28 mouse cellular contexts compared by ENCODE assay signal in genomic region chr5:114046604-114047003, GRCm38 (mm10). TPM values are rescaled to one million over a fixed set of nuclear protein-coding genes. Genes with fewer than 3 reads are reported as not detected.
DNase-seq lines count a peak whose midpoint lies in the region; ATAC-seq and TF ChIP-seq lines count a peak whose summit lies in the region.
"Had no signal": no experiment of that assay in that cellular context is flagged by ENCODE, and none has a peak within 500 bp of the region (broad histone marks: within the 10 kb centered on the region; RNA-seq: fewer than 3 reads in every experiment).

No protein-coding gene starts in this region.

- no peak overlapping the region for H3K27ac ChIP-seq in left cerebral cortex, adult 2 months
- no peak overlapping the region for H3K27ac ChIP-seq in midbrain, postnatal 0 days (ENCODE audit: low read depth, low read length)
- no peak overlapping the region for H3K27ac ChIP-seq in midbrain, embryonic 11.5 days (ENCODE audit: low read depth, low read length)
- H3K27ac ChIP-seq: forebrain, embryonic 12.5 days; heart, embryonic 15.5 days; limb, embryonic 12.5 days; neural tube, embryonic 15.5 days had no signal

- no peak overlapping the region for H3K9ac ChIP-seq in midbrain, postnatal 0 days (replicated peaks; ENCODE audit: low read length, poor library complexity, severe bottlenecking)
- H3K9ac ChIP-seq in midbrain, embryonic 11.5 days (ENCODE audit: low read length) = no peak overlapping the region
- H3K9ac ChIP-seq: forebrain, embryonic 12.5 days; heart, embryonic 15.5 days; limb, embryonic 12.5 days; neural tube, embryonic 15.5 days had no signal

- intact Hi-C loops in left cerebral cortex, postnatal 4 days (cut with DNase I) = loop anchor here (10.0 kb wide), 2 partner anchors 92 to 192 kb away; no protein-coding TSS in a partner anchor
- intact Hi-C loops in left cerebral cortex, adult 2 months (cut with DNase I) = loop anchor here (5.0 kb wide), 2 partner anchors 89 to 261 kb away; no protein-coding TSS in a partner anchor

- H3K27me3 ChIP-seq in midbrain, postnatal 0 days (ENCODE audit: insufficient read depth, low read length) = no peaks in the 10 kb centered on the region
- H3K27me3 ChIP-seq in midbrain, embryonic 11.5 days (ENCODE audit: control insufficient read depth, insufficient read depth, low read length) = no peaks in the 10 kb centered on the region
- H3K27me3 ChIP-seq: neural tube, embryonic 15.5 days had no signal

- WGBS in midbrain, postnatal 0 days = 54% methylated on average over 3 of the region's 3 CpGs
- WGBS in midbrain, embryonic 11.5 days = 47% methylated on average over 3 of the region's 3 CpGs

- no peak; the same call in 1 of the 2 replicates for TF ChIP-seq CTCF in left cerebral cortex, adult 2 months (IDR thresholded peaks at IDR 0.05)
- TF ChIP-seq CTCF in midbrain, postnatal 0 days (IDR thresholded peaks at IDR 0.05) = peak; percentile 52

- peaks cover 33% of the 10 kb centered on the region for H3K36me3 ChIP-seq in midbrain, postnatal 0 days (ENCODE audit: insufficient read depth, low read length)
- no peaks in the 10 kb centered on the region for H3K36me3 ChIP-seq in midbrain, embryonic 11.5 days (ENCODE audit: control insufficient read depth, insufficient read depth, low read length)
- H3K36me3 ChIP-seq: heart, embryonic 15.5 days; limb, embryonic 12.5 days had no signal

- no peaks in the 10 kb centered on the region for H3K9me3 ChIP-seq in midbrain, postnatal 0 days (ENCODE audit: low read length)
- no peaks in the 10 kb centered on the region for H3K9me3 ChIP-seq in midbrain, embryonic 11.5 days (ENCODE audit: control insufficient read depth, low read length)
- H3K9me3 ChIP-seq: forebrain, embryonic 12.5 days; heart, embryonic 15.5 days; limb, embryonic 12.5 days; neural tube, embryonic 15.5 days had no signal

- ATAC-seq in midbrain, postnatal 0 days (ENCODE audit: low FRiP score) = no peak
- ATAC-seq in midbrain, embryonic 11.5 days (ENCODE audit: low FRiP score) = no peak
- no peak for ATAC-seq in monocyte, adult 5-6 weeks (replicated peaks; ENCODE audit: insufficient number of reproducible peaks, low FRiP score, low TSS enrichment, poor library complexity, severe bottlenecking)
- no peak for ATAC-seq in megakaryocyte, adult 5-6 weeks (ENCODE audit: poor library complexity, severe bottlenecking)

- H3K4me1 ChIP-seq in midbrain, postnatal 0 days (ENCODE audit: insufficient read depth, low read length) = no peaks in the 10 kb centered on the region
- peaks cover 1% of the 10 kb centered on the region; the same call in 1 of the 2 replicates for H3K4me1 ChIP-seq in midbrain, embryonic 11.5 days (ENCODE audit: control insufficient read depth, insufficient read depth, low read length)
- H3K4me1 ChIP-seq: heart, embryonic 15.5 days had no signal

- DNase-seq in cerebellum, postnatal 14 days = peak; percentile 44 to 59
- DNase-seq in cerebellum, adult 8-10 months = no peak
- DNase-seq in left cerebral cortex, postnatal 4 days = peak; percentile 22
- no peak for DNase-seq in left cerebral cortex, adult 2 months (ENCODE audit: extremely low spot score in 1 of 2, low spot score in 2 of 2)
- no peak for DNase-seq in midbrain, postnatal 0 days (ENCODE audit: low spot score)
- DNase-seq in midbrain, embryonic 11.5 days (ENCODE audit: low spot score, missing footprints) = no peak
- DNase-seq: adrenal gland, postnatal 25 days; cerebellum, adult 11-12 months; heart, adult 11 months; kidney, adult 9 months; kidney, postnatal 4 days; layer of hippocampus, adult 9-11 months; lung, adult 18-20 months; midbrain, embryonic 14.5 days; spleen, adult 18-20 months had no signal

- H3K4me3 ChIP-seq in left cerebral cortex, adult 2 months = no peak overlapping the region
- H3K4me3 ChIP-seq in midbrain, postnatal 0 days (ENCODE audit: low read depth, low read length) = no peak overlapping the region
- no peak overlapping the region for H3K4me3 ChIP-seq in midbrain, embryonic 11.5 days (ENCODE audit: low read depth, low read length)
- H3K4me3 ChIP-seq: forebrain, embryonic 12.5 days; heart, embryonic 15.5 days; limb, embryonic 12.5 days; neural tube, embryonic 15.5 days had no signal

- no peak overlapping the region for H3K4me2 ChIP-seq in midbrain, postnatal 0 days (ENCODE audit: low read depth, low read length, poor library complexity, severe bottlenecking)
- no peak overlapping the region for H3K4me2 ChIP-seq in midbrain, embryonic 11.5 days
- H3K4me2 ChIP-seq: forebrain, embryonic 12.5 days; heart, embryonic 15.5 days; limb, embryonic 12.5 days; neural tube, embryonic 15.5 days had no signal

RNA-seq across cellular contexts. Expression of gene Usp30, which starts 18.7 kb away (rescaled TPM):
- 10 to 100 TPM; 31.6 to 34.8 TPM for total RNA-seq in left cerebral cortex, postnatal 4 days (2021)
- total RNA-seq in left cerebral cortex, adult 2 months (2021) = 10 to 100 TPM; 39.4 to 42.1 TPM
- total RNA-seq in midbrain, postnatal 0 days (2014; rRNA removed) = 45.3 and 56.3 TPM in 2 replicates
- 19.3 and 20.6 TPM in 2 replicates for polyA plus RNA-seq in midbrain, postnatal 0 days (2015; fragmentation: Nextera tagmentation; extraction: Ambion mirVana)
- 9.8 and 11.0 TPM in 2 replicates for polyA plus RNA-seq in midbrain, embryonic 11.5 days (2014; fragmentation: Nextera tagmentation; extraction: Ambion mirVana)
- total RNA-seq in monocyte, adult 5-6 weeks (2017) = 3.3 to 14.0 TPM (median 11.0 TPM) in 3 replicates
- total RNA-seq in megakaryocyte, adult 5-6 weeks (2015) = 2.8 and 7.2 TPM in 2 replicates
- 3.5 and 4.7 TPM in 2 replicates for total RNA-seq in megakaryocyte, adult 5-6 weeks (2017)

RNA-seq across cellular contexts. Expression of gene Dao, which starts 43.1 kb away (rescaled TPM):
- total RNA-seq in left cerebral cortex, postnatal 4 days (2021) = not detected
- not detected for total RNA-seq in left cerebral cortex, adult 2 months (2021)
- not detected in 2 replicates for total RNA-seq in midbrain, postnatal 0 days (2014; rRNA removed)
- polyA plus RNA-seq in midbrain, postnatal 0 days (2015; fragmentation: Nextera tagmentation; extraction: Ambion mirVana) = 0.09 TPM in 1 of 2 replicates, not detected in the other
- polyA plus RNA-seq in midbrain, embryonic 11.5 days (2014; fragmentation: Nextera tagmentation; extraction: Ambion mirVana) = not detected in 2 replicates
- total RNA-seq in monocyte, adult 5-6 weeks (2017) = not detected in 3 replicates
- not detected in 2 replicates for total RNA-seq in megakaryocyte, adult 5-6 weeks (2015)
- not detected in 2 replicates for total RNA-seq in megakaryocyte, adult 5-6 weeks (2017)
- total RNA-seq: adrenal gland, postnatal 25 days; common myeloid progenitor, adult 5-6 weeks; gastrocnemius, adult 8-10 months; hematopoietic stem cell, adult 5-6 weeks; megakaryocyte progenitor cell, adult 5-6 weeks had no signal
- polyA plus RNA-seq: embryonic facial prominence, embryonic 11.5 days; forebrain, embryonic 12.5 days; heart, embryonic 15.5 days; limb, embryonic 12.5 days; midbrain, embryonic 14.5 days; neural tube, embryonic 15.5 days; urinary bladder, adult 2 months had no signal

RNA-seq across cellular contexts. Expression of gene Svop, which starts 44.8 kb away (rescaled TPM):
- total RNA-seq in left cerebral cortex, postnatal 4 days (2021) = 100 to 1,000 TPM; 107 to 115 TPM
- total RNA-seq in left cerebral cortex, adult 2 months (2021) = 100 to 1,000 TPM; 172 to 190 TPM
- total RNA-seq in midbrain, postnatal 0 days (2014; rRNA removed) = 175 and 176 TPM in 2 replicates
- 105 and 109 TPM in 2 replicates for polyA plus RNA-seq in midbrain, postnatal 0 days (2015; fragmentation: Nextera tagmentation; extraction: Ambion mirVana)
- polyA plus RNA-seq in midbrain, embryonic 11.5 days (2014; fragmentation: Nextera tagmentation; extraction: Ambion mirVana) = 21.2 TPM in 2 replicates
- not detected in 3 replicates for total RNA-seq in monocyte, adult 5-6 weeks (2017)
- not detected in 2 replicates for total RNA-seq in megakaryocyte, adult 5-6 weeks (2015)
- total RNA-seq in megakaryocyte, adult 5-6 weeks (2017) = not detected in 2 replicates
- total RNA-seq: common myeloid progenitor, adult 5-6 weeks; gastrocnemius, adult 8-10 months; hematopoietic stem cell, adult 5-6 weeks; megakaryocyte progenitor cell, adult 5-6 weeks had no signal
- polyA plus RNA-seq: heart, embryonic 15.5 days; thymus, postnatal 0 days had no signal

RNA-seq across cellular contexts. Expression of gene Ssh1, which starts 52.9 kb away (rescaled TPM):
- total RNA-seq in left cerebral cortex, postnatal 4 days (2021) = 10 to 100 TPM; 36.1 to 36.9 TPM
- total RNA-seq in left cerebral cortex, adult 2 months (2021) = 10 to 100 TPM; 28.2 to 28.6 TPM
- total RNA-seq in midbrain, postnatal 0 days (2014; rRNA removed) = 14.0 and 14.3 TPM in 2 replicates
- 9.8 and 12.4 TPM in 2 replicates for polyA plus RNA-seq in midbrain, postnatal 0 days (2015; fragmentation: Nextera tagmentation; extraction: Ambion mirVana)
- 18.8 and 20.8 TPM in 2 replicates for polyA plus RNA-seq in midbrain, embryonic 11.5 days (2014; fragmentation: Nextera tagmentation; extraction: Ambion mirVana)
- total RNA-seq in monocyte, adult 5-6 weeks (2017) = 11.1 to 23.4 TPM (median 17.9 TPM) in 3 replicates
- 10.2 and 10.4 TPM in 2 replicates for total RNA-seq in megakaryocyte, adult 5-6 weeks (2015)
- 4.7 and 4.9 TPM in 2 replicates for total RNA-seq in megakaryocyte, adult 5-6 weeks (2017)

Comparison
In these comparisons a context has a peak if more than half of its experiments do, and no peak if none do; other contexts are left out.
1. DNase-seq: peak in cerebellum, postnatal 14 days (2 of 2) and left cerebral cortex, postnatal 4 days (single experiment); none in cerebellum, adult 8-10 months (single experiment), left cerebral cortex, adult 2 months (0 of 2), midbrain, postnatal 0 days (single experiment) and midbrain, embryonic 11.5 days (single experiment).
2. RNA of gene Svop, which starts 44.8 kb away (total RNA-seq): 172 to 190 TPM in left cerebral cortex, adult 2 months, 175 to 176 TPM in midbrain, postnatal 0 days and 107 to 115 TPM in left cerebral cortex, postnatal 4 days; not detected in monocyte, adult 5-6 weeks and not detected in megakaryocyte, adult 5-6 weeks; every median in the first group is over 100 times any median in the second.